Mouse (Mus musculus): Measurements from ENCODE around the gene 4933416C03Rik.

Gene 4933416C03Rik

GRCm38 (mm10) chr10:116113867-116114474, at the start of gene 4933416C03Rik:
Gene 4933416C03Rik (minus strand): TSS chr10:116113917.
- in situ Hi-C loops (cut with MboI, MseI): no loop called here

- in situ Hi-C loops (cut with MboI, MseI): no loop called here
Observed at GRCm38 (mm10) chr10:116162338-116162737, 48.6 kb upstream of the 4933416C03Rik start.

- in situ Hi-C loops (cut with MboI, MseI): no loop called here
Observed at GRCm38 (mm10) chr10:116156699-116157098, 43.0 kb upstream of the 4933416C03Rik start.

- in situ Hi-C loops (cut with MboI, MseI): no loop called here
Observed at GRCm38 (mm10) chr10:116154707-116155106, 41.0 kb upstream of the 4933416C03Rik start.

- in situ Hi-C loops (cut with MboI, MseI): no loop called here
Observed at GRCm38 (mm10) chr10:116146091-116146490, 32.4 kb upstream of the 4933416C03Rik start.

- in situ Hi-C loops (cut with MboI, MseI): no loop called here
Observed at GRCm38 (mm10) chr10:116143684-116144083, 30.0 kb upstream of the 4933416C03Rik start.

- in situ Hi-C loops (cut with MboI, MseI): no loop called here
Observed at GRCm38 (mm10) chr10:116140226-116140625, 26.5 kb upstream of the 4933416C03Rik start.

- in situ Hi-C loops (cut with MboI, MseI): no loop called here
Observed at GRCm38 (mm10) chr10:116135187-116135586, 21.5 kb upstream of the 4933416C03Rik start.

GRCm38 (mm10) chr10:116132233-116132632, 18.5 kb upstream of the 4933416C03Rik start:
- in situ Hi-C loops (cut with MboI, MseI): no loop called here

- in situ Hi-C loops (cut with MboI, MseI): no loop called here
Observed at GRCm38 (mm10) chr10:116131223-116131622, 17.5 kb upstream of the 4933416C03Rik start.

GRCm38 (mm10) chr10:116130401-116130800, 16.7 kb upstream of the 4933416C03Rik start:
- in situ Hi-C loops (cut with MboI, MseI): no loop called here

- in situ Hi-C loops (cut with MboI, MseI): no loop called here
Observed at GRCm38 (mm10) chr10:116125364-116125763, 11.6 kb upstream of the 4933416C03Rik start.

GRCm38 (mm10) chr10:116123808-116124207, 10.1 kb upstream of the 4933416C03Rik start:
- in situ Hi-C loops (cut with MboI, MseI): no loop called here

- in situ Hi-C loops (cut with MboI, MseI): no loop called here
Observed at GRCm38 (mm10) chr10:116121463-116121862, 7.7 kb upstream of the 4933416C03Rik start.

GRCm38 (mm10) chr10:116117060-116117459, 3.3 kb upstream of the 4933416C03Rik start:
- in situ Hi-C loops (cut with MboI, MseI): no loop called here

- in situ Hi-C loops (cut with MboI, MseI): no loop called here
Observed at GRCm38 (mm10) chr10:116115881-116116677, 2.4 kb upstream of the 4933416C03Rik start.

- in situ Hi-C loops (cut with MboI, MseI): no loop called here
Observed at GRCm38 (mm10) chr10:116112868-116113267, 849 bp downstream of the 4933416C03Rik start.

- in situ Hi-C loops (cut with MboI, MseI): no loop called here
Observed at GRCm38 (mm10) chr10:116108730-116109129, 5.0 kb downstream of the 4933416C03Rik start.

GRCm38 (mm10) chr10:116108176-116108575, 5.5 kb downstream of the 4933416C03Rik start:
- in situ Hi-C loops (cut with MboI, MseI): no loop called here

GRCm38 (mm10) chr10:116098470-116098869, 15.2 kb downstream of the 4933416C03Rik start:
- in situ Hi-C loops (cut with MboI, MseI): no loop called here

GRCm38 (mm10) chr10:116096466-116096865, 17.3 kb downstream of the 4933416C03Rik start:
- in situ Hi-C loops (cut with MboI, MseI): no loop called here

GRCm38 (mm10) chr10:116083965-116084364, 29.8 kb downstream of the 4933416C03Rik start:
- in situ Hi-C loops (cut with MboI, MseI): no loop called here

GRCm38 (mm10) chr10:116080841-116081240, 32.9 kb downstream of the 4933416C03Rik start:
- in situ Hi-C loops (cut with MboI, MseI): no loop called here
